Mouse (Mus musculus): ENCODE data around the gene Btf3. TPM values are rescaled to one million over a fixed set of nuclear protein-coding genes. Genes with fewer than 3 reads are reported as not detected.

The Btf3 gene
- polyA plus RNA-seq (2016; fragmentation: Nextera tagmentation; extraction: Ambion mirVana): 760 and 773 TPM in 2 replicates

DNA sequence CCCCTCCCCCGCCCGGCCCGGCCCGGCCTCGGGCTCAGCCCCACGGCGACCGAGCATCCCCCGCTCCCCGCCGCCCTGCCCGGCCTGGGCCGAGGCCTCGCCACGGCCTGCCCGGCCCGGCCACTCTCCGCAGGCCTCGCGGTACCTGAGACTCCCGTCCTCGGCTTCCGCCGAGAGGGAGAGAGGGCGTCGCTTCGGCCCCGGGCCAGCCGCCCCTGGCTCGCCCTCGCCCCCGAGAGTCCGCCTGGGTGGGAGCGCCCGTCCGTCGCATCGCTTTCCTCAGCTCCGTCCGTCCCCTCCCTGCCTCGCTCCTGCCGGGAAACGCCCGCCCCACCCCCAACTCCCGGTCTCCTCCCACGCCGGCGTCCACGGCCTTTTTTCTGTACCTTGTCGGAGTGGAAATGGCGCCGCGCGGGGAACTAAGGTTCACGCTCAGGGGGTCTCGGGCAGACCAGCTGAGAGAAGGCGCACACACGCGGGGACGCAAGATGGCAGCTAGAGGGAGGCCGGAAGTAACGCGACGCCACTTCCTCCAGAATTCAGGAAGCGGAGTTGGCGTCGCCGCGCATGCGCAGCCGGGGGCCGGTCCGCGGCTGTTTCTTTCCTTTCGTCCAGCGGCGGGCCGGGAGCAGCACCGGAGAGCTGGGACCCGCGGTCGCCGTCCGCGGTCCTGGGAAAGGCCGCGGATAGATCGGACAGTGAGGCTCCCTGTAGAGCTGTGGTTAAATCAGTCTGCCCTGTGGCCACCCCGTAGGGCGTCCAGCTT is at the start of gene Btf3:
TSS of gene Btf3 (minus strand) at position 527 of the 766 bp plus-strand sequence.
- Histone ChIP-seq H3K4me3 (replicated peaks) (peak within 1 kb of the TSS; percentile 100), H3K4me1 (replicated peaks) (peaks cover 14% of the 10 kb centered on the region), H3K27ac (peak within 1 kb of the TSS; percentile 96), H3K27me3 (no peaks in the 10 kb centered on the region), H3K9me3 (no peaks in the 10 kb centered on the region), H3K4me2 (peak within 1 kb of the TSS; percentile 76), H3K36me3 (peaks cover 31% of the 10 kb centered on the region), H3K9ac (replicated peaks) (peak within 1 kb of the TSS; percentile 99)
- WGBS: under 1% methylated on average over 65 of the region's 90 CpGs
- peak; percentile 88 for ATAC-seq (ENCODE audit: insufficient number of reproducible peaks, insufficient read depth, low FRiP score, low TSS enrichment, low read depth)

DNA sequence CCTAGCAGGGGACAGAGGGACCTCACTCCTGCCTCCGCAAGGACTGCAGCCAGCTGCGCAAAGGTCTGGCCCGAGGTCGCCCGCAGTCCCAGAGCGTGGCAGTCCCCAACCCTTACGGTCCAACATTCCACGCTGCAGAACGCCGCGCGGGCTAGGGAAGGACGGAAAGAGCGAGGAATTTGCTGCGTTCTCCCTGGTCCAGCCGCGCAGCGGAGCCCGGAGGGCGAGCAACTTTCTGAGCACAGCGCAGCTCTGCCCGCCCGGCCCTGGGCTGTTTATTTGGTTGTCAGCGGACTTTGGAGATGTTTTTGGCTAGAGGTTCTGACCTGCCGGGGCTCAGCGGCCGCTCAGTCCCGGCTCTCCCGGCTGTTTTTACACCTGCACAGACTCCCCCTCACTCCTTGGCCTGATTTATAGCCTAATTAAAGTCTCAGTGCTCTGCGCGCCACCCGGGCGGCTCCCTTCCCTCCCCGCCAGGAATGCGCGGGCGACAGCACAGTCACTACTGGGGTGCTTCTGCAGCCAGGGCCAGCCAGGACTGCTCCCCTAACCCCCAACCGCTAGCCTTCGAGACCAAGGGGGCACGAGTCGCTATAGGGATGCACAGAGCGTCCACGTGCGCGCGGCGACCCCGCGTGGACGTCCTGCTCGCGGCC is 49.1 kb upstream of the Btf3 start:
- Histone ChIP-seq H3K4me3 (replicated peaks) (peak overlapping the region; percentile 35), H3K9ac (replicated peaks) (no peak overlapping the region), H3K36me3 (no peaks in the 10 kb centered on the region), H3K4me2 (peak overlapping the region; percentile 59), H3K27me3 (peaks cover 85% of the 10 kb centered on the region), H3K27ac (no peak overlapping the region), H3K9me3 (no peaks in the 10 kb centered on the region), H3K4me1 (replicated peaks) (peaks cover 15% of the 10 kb centered on the region)
- WGBS: under 1% methylated on average over 52 of the region's 52 CpGs
- ATAC-seq (ENCODE audit: insufficient number of reproducible peaks, insufficient read depth, low FRiP score, low TSS enrichment, low read depth): peak; percentile 66

DNA sequence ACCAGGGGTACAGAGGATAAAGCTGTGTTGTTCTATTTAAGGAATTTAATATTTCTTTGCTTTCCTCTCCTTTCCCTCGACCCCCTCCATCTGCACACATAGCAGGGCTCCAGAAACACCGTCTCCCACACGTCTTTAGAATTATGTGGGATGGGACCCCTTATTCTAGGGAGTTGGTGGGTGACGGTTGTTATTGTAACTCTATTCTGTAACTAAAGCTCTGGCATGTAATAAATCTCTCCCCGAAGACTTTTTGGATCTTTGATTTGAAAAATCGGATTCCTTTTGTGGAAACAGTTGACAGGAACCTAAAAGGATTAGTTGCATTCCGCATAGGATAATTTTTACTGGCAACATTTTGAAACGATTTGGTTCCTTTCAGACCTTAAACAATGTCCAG is 48.3 kb upstream of the Btf3 start:
- Histone ChIP-seq H3K27ac (no peak overlapping the region), H3K9ac (replicated peaks) (no peak overlapping the region), H3K9me3 (no peaks in the 10 kb centered on the region), H3K36me3 (no peaks in the 10 kb centered on the region), H3K4me3 (replicated peaks) (no peak overlapping the region), H3K4me1 (replicated peaks) (peaks cover 15% of the 10 kb centered on the region), H3K27me3 (peaks cover 87% of the 10 kb centered on the region), H3K4me2 (no peak overlapping the region)
- no peak for ATAC-seq (ENCODE audit: insufficient number of reproducible peaks, insufficient read depth, low FRiP score, low TSS enrichment, low read depth)
- WGBS: 2% methylated on average over 8 of the region's 8 CpGs

DNA sequence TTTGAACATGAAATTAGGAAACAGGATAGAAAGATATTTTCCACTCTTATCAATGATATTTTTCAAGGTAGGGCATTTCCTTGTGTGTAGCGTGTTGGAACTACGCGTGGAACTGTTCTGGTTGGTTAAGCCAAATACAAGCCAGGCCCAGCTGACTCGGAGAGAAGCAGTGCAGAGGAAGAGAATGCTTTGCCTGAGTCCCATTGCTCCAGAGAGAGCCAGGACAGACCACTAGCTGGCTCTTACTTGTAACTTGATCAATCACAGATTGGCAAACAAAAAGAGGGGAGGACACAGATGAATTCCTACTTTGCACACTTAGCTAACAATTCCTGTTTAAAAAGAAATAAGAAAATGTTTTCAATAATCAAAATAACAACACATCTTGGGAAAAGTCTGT is 46.2 kb upstream of the Btf3 start:
- H3K27ac ChIP-seq: no peak overlapping the region
- peaks cover 88% of the 10 kb centered on the region for H3K27me3 ChIP-seq
- peaks cover 15% of the 10 kb centered on the region for H3K4me1 ChIP-seq (replicated peaks)
- no peak overlapping the region for H3K9ac ChIP-seq (replicated peaks)
- ATAC-seq (ENCODE audit: insufficient number of reproducible peaks, insufficient read depth, low FRiP score, low TSS enrichment, low read depth): no peak
- no peaks in the 10 kb centered on the region for H3K9me3 ChIP-seq
- WGBS: 3% methylated on average over 4 of the region's 4 CpGs
- no peak overlapping the region for H3K4me3 ChIP-seq (replicated peaks)
- H3K4me2 ChIP-seq: no peak overlapping the region
- H3K36me3 ChIP-seq: no peaks in the 10 kb centered on the region

DNA sequence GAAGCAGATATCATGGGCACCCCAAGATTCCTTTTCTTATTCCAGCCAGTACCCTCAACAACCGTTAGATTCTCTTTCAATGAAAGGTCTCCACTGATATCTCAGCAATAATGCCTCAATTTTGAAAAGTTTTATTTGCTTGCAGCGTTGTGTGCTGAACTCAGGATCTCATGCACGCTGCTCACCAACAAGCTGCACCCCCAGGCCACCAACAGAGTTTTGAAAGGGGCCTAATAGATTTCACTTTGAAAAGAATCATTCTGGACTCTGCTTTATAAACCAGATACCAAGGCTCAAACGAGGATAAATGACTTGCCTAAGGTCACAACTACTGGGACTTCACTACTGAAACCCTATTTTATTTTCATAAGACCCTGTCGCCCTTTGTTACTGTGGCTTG is 44.4 kb upstream of the Btf3 start:
- 6% methylated on average over 5 of the region's 5 CpGs for WGBS

DNA sequence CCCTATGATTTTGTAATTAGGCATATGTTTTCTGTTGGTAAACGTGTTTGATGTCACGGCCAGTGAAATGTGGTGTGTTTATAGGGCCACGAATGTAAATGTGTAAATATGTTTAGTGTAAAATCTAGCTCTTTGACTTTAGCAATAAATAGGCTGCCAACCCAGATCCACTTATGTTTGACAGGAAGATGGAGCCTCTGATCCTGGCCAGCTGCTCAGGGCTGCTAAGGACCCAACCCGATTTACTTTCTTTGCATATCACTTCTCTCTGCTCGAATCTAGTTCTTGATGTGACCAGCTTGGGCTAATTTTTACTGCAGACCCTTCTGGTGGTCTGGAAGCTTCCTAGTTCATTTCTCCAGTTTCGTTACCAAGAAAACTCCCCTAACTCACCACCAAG is 43.6 kb upstream of the Btf3 start:
- no peak overlapping the region for H3K9ac ChIP-seq (replicated peaks)
- H3K4me1 ChIP-seq (replicated peaks): peaks cover 6% of the 10 kb centered on the region; the same call in 1 of the 2 replicates
- no peak overlapping the region for H3K4me2 ChIP-seq
- H3K27me3 ChIP-seq: peaks cover 82% of the 10 kb centered on the region
- under 1% methylated on average over 6 of the region's 6 CpGs for WGBS
- no peak overlapping the region for H3K27ac ChIP-seq
- H3K36me3 ChIP-seq: no peaks in the 10 kb centered on the region
- ATAC-seq (ENCODE audit: insufficient number of reproducible peaks, insufficient read depth, low FRiP score, low TSS enrichment, low read depth): no peak
- H3K4me3 ChIP-seq (replicated peaks): no peak overlapping the region
- no peaks in the 10 kb centered on the region for H3K9me3 ChIP-seq

More for the DNA sequence above, 44.4 kb upstream of the Btf3 start:
- Histone ChIP-seq H3K4me3 (replicated peaks) (no peak overlapping the region), H3K4me2 (no peak overlapping the region), H3K9me3 (no peaks in the 10 kb centered on the region), H3K27ac (no peak overlapping the region), H3K36me3 (no peaks in the 10 kb centered on the region), H3K9ac (replicated peaks) (no peak overlapping the region), H3K27me3 (peaks cover 82% of the 10 kb centered on the region), H3K4me1 (replicated peaks) (peaks cover 7% of the 10 kb centered on the region)
- ATAC-seq (ENCODE audit: insufficient number of reproducible peaks, insufficient read depth, low FRiP score, low TSS enrichment, low read depth): no peak

DNA sequence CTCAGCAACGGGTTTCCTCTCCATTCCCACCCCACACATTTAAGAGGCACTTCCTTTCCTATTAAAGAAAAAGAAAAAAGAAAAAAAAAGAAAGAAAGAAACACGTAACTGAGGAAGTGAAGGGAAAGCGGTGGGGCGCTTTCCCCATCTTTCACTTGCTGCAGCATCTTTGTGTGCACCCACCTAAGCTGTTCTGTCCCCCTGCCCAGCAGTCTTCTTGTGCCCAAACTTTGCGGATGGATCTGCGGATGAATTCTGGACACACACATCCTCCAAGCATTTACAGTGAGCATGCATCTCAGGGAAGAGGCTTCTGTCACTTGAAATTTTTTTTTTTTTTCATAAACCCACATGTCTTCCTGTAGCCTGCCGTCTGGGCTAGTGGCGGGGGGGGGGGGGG is 42.5 kb upstream of the Btf3 start:
- Histone ChIP-seq H3K4me3 (replicated peaks) (no peak overlapping the region), H3K9me3 (no peaks in the 10 kb centered on the region), H3K36me3 (no peaks in the 10 kb centered on the region), H3K4me2 (no peak overlapping the region), H3K27me3 (peaks cover 82% of the 10 kb centered on the region), H3K27ac (no peak overlapping the region), H3K4me1 (replicated peaks) (peaks cover 16% of the 10 kb centered on the region), H3K9ac (replicated peaks) (no peak overlapping the region)
- under 1% methylated on average over 7 of the region's 8 CpGs for WGBS
- ATAC-seq (ENCODE audit: insufficient number of reproducible peaks, insufficient read depth, low FRiP score, low TSS enrichment, low read depth): no peak

DNA sequence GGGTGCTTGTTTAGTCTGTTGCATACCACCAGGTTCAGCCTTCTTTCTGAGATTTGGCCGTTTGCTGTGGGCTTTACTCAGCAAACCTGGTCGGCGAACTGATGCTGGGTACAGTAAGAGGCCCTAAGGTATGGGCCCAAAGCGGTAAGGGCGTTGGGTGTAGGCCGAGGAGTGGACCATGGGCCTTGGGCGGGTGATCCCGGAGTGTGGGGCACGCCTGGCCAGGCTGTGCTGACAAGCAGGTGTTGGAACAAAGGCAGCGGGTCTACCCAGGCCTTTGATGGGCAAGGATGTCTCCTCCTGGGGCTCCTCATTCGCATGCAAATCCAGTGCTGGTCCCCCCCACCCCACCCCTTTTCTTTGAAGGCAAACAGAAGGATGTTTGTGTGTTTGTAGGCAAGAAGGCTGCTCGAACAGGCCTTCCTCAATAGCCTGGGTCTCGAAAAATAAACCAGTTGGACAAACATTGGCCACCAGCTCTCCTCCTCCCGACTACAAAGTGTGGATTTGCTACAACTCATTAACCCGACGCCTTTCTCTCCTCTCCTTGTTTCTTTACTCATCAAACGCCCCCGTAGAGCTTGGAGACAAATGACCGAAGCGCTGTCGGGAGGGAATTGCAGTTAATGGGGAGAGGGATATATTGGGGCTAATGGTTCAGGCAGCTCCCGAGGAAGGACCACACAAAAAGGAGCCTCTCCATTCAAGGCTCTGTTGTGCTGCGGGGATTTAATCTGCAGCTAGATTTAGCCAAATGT is 41.8 kb upstream of the Btf3 start:
- 3% methylated on average over 23 of the region's 23 CpGs for WGBS
- no peak for ATAC-seq (ENCODE audit: insufficient number of reproducible peaks, insufficient read depth, low FRiP score, low TSS enrichment, low read depth)
- H3K36me3 ChIP-seq: no peaks in the 10 kb centered on the region
- H3K9ac ChIP-seq (replicated peaks): no peak overlapping the region
- H3K4me1 ChIP-seq (replicated peaks): peaks cover 23% of the 10 kb centered on the region
- H3K27ac ChIP-seq: no peak overlapping the region
- H3K4me3 ChIP-seq (replicated peaks): no peak overlapping the region
- peaks cover 86% of the 10 kb centered on the region for H3K27me3 ChIP-seq
- no peaks in the 10 kb centered on the region for H3K9me3 ChIP-seq
- H3K4me2 ChIP-seq: no peak overlapping the region

DNA sequence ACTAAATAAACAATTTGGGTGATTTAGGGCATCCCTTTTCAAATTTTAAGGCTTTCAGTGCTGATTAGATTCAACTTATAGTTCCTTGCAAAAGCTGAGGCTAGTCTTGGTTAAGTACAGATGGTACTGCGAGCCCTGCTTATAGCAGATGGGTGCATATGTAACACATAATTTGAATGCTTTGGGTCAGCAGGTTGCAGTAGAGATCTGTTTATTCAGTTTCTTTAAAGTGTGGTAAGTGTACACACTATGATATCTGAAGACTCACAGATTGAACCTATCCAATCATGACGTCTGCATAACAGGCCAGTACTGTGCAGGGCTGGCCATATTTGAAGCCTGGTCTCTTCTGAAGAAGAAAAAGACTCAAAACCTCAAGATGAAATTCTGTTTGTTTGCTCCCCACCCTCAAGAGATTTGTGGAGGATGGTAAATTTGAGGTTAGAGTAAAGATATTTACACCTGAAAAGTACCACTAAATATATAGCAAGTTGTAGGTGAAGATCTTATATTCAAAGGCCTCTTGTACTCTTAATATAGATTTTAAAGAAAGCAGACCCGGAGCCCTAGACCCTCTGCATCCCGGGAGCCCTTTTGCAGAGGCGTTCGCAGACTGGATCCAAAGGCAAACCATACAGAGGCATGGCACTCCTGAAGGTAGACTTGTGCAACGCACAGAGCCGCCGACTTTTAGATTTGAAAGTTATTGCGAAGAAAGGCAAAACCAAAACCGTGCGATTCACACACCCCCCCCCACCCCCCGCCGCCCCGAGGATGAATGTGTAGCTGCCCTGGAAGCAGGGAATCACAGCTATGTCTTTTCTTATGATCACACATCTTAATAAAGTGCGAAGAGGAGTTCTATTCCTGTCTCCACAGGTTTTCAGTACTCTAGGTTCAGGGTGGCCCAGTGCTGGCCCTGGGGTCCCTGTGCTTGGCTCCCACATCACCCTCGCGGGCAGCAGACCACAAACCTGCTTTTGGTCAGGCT is 40.9 kb upstream of the Btf3 start:
- peaks cover 24% of the 10 kb centered on the region for H3K4me1 ChIP-seq (replicated peaks)
- no peak overlapping the region for H3K4me2 ChIP-seq
- peaks cover 85% of the 10 kb centered on the region for H3K27me3 ChIP-seq
- no peaks in the 10 kb centered on the region for H3K36me3 ChIP-seq
- no peak overlapping the region for H3K4me3 ChIP-seq (replicated peaks)
- H3K9me3 ChIP-seq: no peaks in the 10 kb centered on the region
- 2% methylated on average over 18 of the region's 18 CpGs for WGBS
- H3K27ac ChIP-seq: no peak overlapping the region
- no peak for ATAC-seq (ENCODE audit: insufficient number of reproducible peaks, insufficient read depth, low FRiP score, low TSS enrichment, low read depth)
- H3K9ac ChIP-seq (replicated peaks): no peak overlapping the region

DNA sequence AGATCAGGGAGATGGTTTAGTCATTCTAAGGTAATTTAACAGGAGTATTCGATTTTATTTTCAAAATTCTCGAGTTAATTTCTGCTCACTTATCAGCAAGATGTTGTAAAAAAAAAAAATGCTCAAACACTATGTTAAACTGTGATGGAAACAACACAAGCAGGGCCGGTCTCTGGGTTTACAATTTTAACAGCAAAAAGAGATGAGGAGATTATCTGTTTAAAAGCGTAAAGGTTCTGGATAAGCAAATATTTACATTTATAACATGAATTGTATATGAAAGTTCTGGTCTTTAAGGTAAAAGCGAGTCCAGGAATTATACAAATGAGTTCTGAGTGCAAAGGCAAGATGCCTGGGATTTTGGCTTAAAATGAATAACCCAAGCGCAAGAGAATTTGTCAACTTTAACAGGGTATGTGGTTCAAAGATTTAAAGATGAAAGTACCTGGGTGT is 40.2 kb upstream of the Btf3 start:
- no peak overlapping the region for H3K4me2 ChIP-seq
- ATAC-seq (ENCODE audit: insufficient number of reproducible peaks, insufficient read depth, low FRiP score, low TSS enrichment, low read depth): no peak

More for the DNA sequence above, 40.2 kb upstream of the Btf3 start:
- no peaks in the 10 kb centered on the region for H3K9me3 ChIP-seq
- no peak overlapping the region for H3K9ac ChIP-seq (replicated peaks)
- H3K4me1 ChIP-seq (replicated peaks): peaks cover 24% of the 10 kb centered on the region
- H3K27me3 ChIP-seq: peaks cover 85% of the 10 kb centered on the region
- H3K27ac ChIP-seq: no peak overlapping the region
- WGBS: 6% methylated on average over 6 of the region's 6 CpGs
- no peak overlapping the region for H3K4me3 ChIP-seq (replicated peaks)
- H3K36me3 ChIP-seq: no peaks in the 10 kb centered on the region
